Mouse (Mus musculus): ENCODE measurements around the gene Fbxo9. TPM values are rescaled to one million over a fixed set of nuclear protein-coding genes. Genes with fewer than 3 reads are reported as not detected.

Fbxo9 gene
- polyA plus RNA-seq, 1 experiment from 2014 or later = 72.5 TPM

DNA sequence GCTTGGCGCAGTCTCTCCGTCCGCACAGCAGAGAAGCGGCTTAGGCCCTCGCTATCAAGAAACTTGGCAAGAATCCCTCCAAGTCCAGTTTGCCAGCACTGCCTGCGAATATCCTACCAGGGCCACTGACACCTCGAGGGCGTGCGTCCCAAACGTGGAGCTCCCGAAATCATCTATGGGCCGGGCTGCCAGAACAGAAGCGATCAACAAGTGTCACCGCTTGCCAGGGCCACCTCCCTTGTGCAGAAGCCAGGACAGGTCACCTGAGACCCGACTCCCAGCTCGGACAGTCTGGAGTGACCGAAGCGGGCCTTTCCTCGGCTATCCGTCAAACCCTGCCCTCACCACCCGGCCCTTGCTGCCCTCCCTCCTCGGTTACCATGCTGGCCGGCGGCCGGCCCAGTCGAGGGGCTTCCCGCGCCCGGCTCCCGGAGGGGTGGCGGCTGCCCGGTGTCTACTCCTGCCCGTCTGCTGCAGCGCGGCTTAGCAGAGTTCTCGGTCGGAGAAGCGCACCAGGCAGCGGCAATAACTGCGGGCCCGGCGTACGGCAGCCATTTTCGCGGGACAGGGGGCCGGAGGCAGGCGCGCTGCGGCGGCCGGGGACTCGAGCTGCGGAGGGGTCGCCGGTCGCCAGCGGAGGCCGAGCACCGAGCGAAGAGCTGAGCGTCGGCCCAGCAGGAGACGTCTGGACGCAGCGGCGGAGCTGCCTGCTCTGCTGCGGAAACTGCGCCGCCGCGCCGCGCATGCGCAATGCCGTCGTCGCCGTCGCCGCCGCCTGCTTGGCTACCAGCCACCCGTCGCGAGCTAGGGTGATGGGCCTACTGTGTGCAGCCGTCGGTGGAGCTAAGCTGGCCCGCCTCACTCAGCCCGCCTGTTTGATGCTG is 711 bp downstream of the Fbxo9 start:
- Histone ChIP-seq H3K9ac (peak overlapping the region; percentile 100), H3K36me3 (peaks cover 19% of the 10 kb centered on the region), H3K4me2 (peak overlapping the region; percentile 96), H3K4me3 (replicated peaks) (peak overlapping the region; percentile 99), H3K4me1 (replicated peaks) (peaks cover 61% of the 10 kb centered on the region), H3K9me3 (replicated peaks) (no peaks in the 10 kb centered on the region), H3K27me3 (no peaks in the 10 kb centered on the region), H3K27ac (peak overlapping the region; percentile 99)
- DNase-seq (peak; percentile 81), ATAC-seq (ENCODE audit: low read depth) (peak; percentile 70)
- under 1% methylated on average over 88 of the region's 88 CpGs for WGBS (ENCODE audit: insufficient replicate concordance)

DNA sequence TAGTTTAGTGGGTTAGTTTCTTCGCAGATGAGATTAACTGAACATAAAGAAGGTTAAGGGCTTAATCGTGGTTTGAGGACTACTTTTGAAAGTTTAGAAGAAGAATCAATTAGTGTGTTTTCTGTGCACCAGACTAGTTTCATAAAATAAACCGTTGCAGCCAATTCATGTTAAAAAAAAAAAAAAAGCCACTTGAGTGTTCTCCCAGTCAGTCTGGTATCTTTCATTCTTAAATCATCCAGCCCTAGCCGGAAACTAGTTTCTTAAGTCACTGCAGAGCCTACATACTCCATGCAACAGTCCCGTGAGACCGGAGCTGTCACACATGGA is 1.3 kb downstream of the Fbxo9 start:
- Histone ChIP-seq H3K27ac (peak overlapping the region; percentile 99), H3K27me3 (no peaks in the 10 kb centered on the region), H3K4me3 (replicated peaks) (peak overlapping the region; percentile 99), H3K9ac (peak overlapping the region; percentile 100), H3K4me2 (peak overlapping the region; percentile 96), H3K9me3 (replicated peaks) (no peaks in the 10 kb centered on the region), H3K36me3 (peaks cover 25% of the 10 kb centered on the region), H3K4me1 (replicated peaks) (peaks cover 59% of the 10 kb centered on the region)
- DNase-seq (no peak), ATAC-seq (ENCODE audit: low read depth) (no peak)
- 10% methylated on average over 6 of the region's 6 CpGs for WGBS (ENCODE audit: insufficient replicate concordance)

DNA sequence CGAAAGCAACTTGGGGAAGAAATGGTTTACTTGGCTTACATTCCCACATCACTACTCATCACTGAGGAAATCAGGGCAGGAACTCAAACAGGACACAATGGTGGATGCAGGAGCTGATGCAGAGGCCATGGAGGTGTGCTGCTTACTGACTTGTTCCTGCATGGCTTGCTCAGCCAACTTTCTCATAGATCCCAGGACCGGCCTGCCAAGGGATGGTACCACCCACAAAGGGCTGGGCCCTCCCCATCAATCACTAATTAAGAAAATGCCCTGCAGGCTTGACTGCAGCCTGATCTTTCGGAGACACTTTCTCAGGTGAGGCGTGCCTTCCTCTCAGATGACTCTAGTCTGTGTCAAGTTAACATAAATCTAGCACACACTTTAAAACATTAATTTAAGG is 2.0 kb downstream of the Fbxo9 start:
- H3K27me3 ChIP-seq = no peaks in the 10 kb centered on the region
- WGBS (ENCODE audit: insufficient replicate concordance) = 64% methylated on average over 4 of the region's 4 CpGs
- H3K9me3 ChIP-seq (replicated peaks) = no peaks in the 10 kb centered on the region
- H3K36me3 ChIP-seq = peaks cover 29% of the 10 kb centered on the region
- H3K4me3 ChIP-seq (replicated peaks) = peak overlapping the region; percentile 99
- ATAC-seq (ENCODE audit: low read depth) (no peak), DNase-seq (peak; percentile 37)
- H3K4me2 ChIP-seq = peak overlapping the region; percentile 96
- H3K9ac ChIP-seq = peak overlapping the region; percentile 100
- H3K4me1 ChIP-seq (replicated peaks) = peaks cover 59% of the 10 kb centered on the region
- H3K27ac ChIP-seq = peak overlapping the region; percentile 99

DNA sequence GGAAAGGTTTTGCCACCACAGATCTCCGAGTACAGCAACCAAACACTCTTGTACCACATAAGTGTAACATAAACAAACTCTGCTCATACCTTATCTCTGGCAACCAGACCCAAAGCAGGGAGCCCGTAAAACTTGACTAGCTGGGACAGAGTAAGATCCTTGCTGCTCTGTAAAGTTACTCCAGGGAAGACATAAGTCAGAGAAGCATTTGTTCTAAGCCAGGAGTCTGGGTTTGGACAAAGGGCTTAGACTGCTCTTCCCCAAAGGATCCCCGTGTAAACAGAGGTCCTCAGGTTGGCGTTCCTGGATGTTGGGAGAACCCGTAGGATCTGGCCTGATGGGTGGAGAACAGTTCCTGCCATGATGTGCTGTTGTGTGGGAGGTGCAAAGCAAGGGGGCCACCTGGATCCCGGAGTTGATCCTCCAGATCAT is 3.3 kb downstream of the Fbxo9 start:
- H3K4me3 ChIP-seq (replicated peaks) = peak overlapping the region; percentile 99
- H3K27me3 ChIP-seq = no peaks in the 10 kb centered on the region
- peaks cover 42% of the 10 kb centered on the region for H3K36me3 ChIP-seq
- DNase-seq = peak; percentile 72
- H3K9ac ChIP-seq = peak overlapping the region; percentile 100
- H3K27ac ChIP-seq = peak overlapping the region; percentile 99
- H3K9me3 ChIP-seq (replicated peaks) = no peaks in the 10 kb centered on the region
- peaks cover 66% of the 10 kb centered on the region for H3K4me1 ChIP-seq (replicated peaks)
- WGBS (ENCODE audit: insufficient replicate concordance) = 14% methylated on average over 6 of the region's 6 CpGs
- H3K4me2 ChIP-seq = peak overlapping the region; percentile 96
- ATAC-seq (ENCODE audit: low read depth) = peak; percentile 83

DNA sequence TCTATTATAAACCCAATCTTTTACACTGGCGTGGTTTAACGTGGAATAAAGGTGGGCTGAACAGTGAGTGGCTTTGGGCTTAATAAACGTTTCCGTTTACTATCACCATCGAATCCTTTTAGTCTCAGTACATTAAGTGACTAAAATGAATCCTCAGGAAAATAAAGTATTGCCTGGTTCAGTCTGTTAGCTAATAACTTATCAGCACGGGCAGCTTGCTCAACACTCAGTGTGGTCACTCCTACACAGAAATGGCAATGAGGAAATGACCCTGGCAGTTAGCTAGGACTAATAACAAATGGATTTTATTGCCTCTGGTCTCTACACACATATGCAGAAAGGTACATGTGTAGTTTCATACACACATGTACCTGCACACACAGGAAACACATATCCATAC is 3.9 kb downstream of the Fbxo9 start:
- Histone ChIP-seq H3K27ac (peak overlapping the region; percentile 99), H3K36me3 (peaks cover 47% of the 10 kb centered on the region), H3K4me1 (replicated peaks) (peaks cover 65% of the 10 kb centered on the region), H3K27me3 (no peaks in the 10 kb centered on the region), H3K4me2 (peak overlapping the region; percentile 96), H3K9me3 (replicated peaks) (no peaks in the 10 kb centered on the region), H3K4me3 (replicated peaks) (peak overlapping the region; percentile 99), H3K9ac (peak overlapping the region; percentile 100)
- DNase-seq (peak; percentile 43), ATAC-seq (ENCODE audit: low read depth) (peak; percentile 34)
- 18% methylated on average over 6 of the region's 6 CpGs for WGBS (ENCODE audit: insufficient replicate concordance)

DNA sequence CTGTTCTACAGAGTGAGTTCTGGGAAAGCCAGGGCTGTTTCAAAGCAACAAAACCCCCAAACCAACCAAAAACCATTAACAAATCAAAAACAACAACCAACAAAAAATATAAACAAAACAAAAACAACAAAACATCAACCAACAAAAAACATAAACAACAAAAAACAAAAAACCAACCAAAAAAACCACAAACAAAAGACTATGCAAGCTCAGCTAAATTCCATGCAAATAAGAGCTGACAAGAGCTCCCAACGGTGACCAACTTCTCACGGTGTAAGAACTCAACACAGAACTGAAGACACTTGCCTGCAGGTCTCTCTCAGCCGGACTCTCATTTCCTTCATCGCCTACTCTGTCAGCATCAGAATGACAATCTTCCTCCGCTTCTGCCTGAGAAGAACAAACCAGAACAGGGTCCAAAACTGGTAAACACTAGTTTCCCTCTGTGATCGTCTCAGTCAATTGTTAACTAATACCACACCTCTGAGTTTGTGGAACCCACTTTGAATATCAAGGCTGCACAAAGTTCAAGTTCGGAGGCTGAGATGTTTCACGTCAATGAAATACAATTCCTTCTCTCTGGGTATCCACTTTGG is 4.8 kb downstream of the Fbxo9 start:
- Histone ChIP-seq H3K27ac (peak overlapping the region; percentile 99), H3K9me3 (replicated peaks) (no peaks in the 10 kb centered on the region), H3K4me1 (replicated peaks) (peaks cover 57% of the 10 kb centered on the region)

DNA sequence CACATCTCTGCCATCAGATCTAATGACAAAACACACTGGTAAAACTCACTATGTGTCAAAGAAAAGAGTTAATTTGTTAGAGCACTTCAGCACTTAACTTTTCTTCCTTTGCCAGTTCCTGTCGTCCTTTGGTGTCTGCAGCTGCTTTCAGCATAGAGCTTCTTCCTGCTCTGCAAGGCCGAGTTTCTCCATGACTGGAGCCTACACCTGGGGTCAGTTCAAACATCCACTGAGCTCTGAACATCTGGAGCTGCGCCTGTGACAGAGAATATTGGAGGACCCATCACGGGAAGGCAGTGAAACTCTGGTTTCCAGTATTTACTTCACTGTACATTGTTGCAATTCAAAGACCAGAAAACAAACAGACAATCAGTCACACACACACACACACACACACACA is 7.4 kb downstream of the Fbxo9 start:
- DNase-seq = no peak
- Histone ChIP-seq H3K9ac (no peak overlapping the region), H3K9me3 (replicated peaks) (peaks cover 6% of the 10 kb centered on the region), H3K4me2 (no peak overlapping the region), H3K27me3 (no peaks in the 10 kb centered on the region), H3K36me3 (peaks cover 79% of the 10 kb centered on the region), H3K27ac (peak overlapping the region; percentile 26), H3K4me1 (replicated peaks) (peaks cover 46% of the 10 kb centered on the region), H3K4me3 (replicated peaks) (no peak overlapping the region)
- ATAC-seq (ENCODE audit: low read depth) = no peak
- 42% methylated on average over 4 of the region's 4 CpGs for WGBS (ENCODE audit: insufficient replicate concordance)

More for the DNA sequence above, 4.8 kb downstream of the Fbxo9 start:
- DNase-seq (no peak), ATAC-seq (ENCODE audit: low read depth) (no peak)
- 75% methylated on average over 8 of the region's 8 CpGs for WGBS (ENCODE audit: insufficient replicate concordance)
- Histone ChIP-seq H3K9ac (peak overlapping the region; percentile 100), H3K4me2 (peak overlapping the region; percentile 96), H3K4me3 (replicated peaks) (peak overlapping the region; percentile 99), H3K36me3 (peaks cover 56% of the 10 kb centered on the region), H3K27me3 (no peaks in the 10 kb centered on the region)

DNA sequence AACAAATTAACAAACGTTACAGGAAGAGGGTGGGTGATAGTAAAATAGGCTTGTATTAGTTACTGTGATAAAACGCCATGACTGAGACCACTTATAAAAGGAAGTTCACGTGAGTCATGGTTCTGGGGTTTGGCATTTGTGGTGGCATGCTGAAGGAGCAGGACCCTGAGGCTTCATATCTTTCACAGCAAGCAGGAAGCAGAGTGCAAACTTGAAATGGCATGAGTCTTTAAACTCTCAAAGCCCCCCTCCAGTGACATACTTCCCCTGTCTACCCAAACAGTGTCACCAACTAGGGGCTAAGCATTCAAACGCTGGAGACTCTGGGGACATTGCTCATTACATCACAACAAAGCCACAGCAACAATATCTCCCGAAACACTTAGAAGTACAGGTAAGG is 7.9 kb downstream of the Fbxo9 start:
- Histone ChIP-seq H3K27me3 (no peaks in the 10 kb centered on the region), H3K4me1 (replicated peaks) (peaks cover 41% of the 10 kb centered on the region), H3K4me2 (no peak overlapping the region), H3K9me3 (replicated peaks) (peaks cover 7% of the 10 kb centered on the region), H3K27ac (peak overlapping the region; percentile 26), H3K36me3 (peaks cover 83% of the 10 kb centered on the region), H3K4me3 (replicated peaks) (no peak overlapping the region), H3K9ac (no peak overlapping the region)
- ATAC-seq (ENCODE audit: low read depth) (no peak), DNase-seq (no peak)
- WGBS (ENCODE audit: insufficient replicate concordance) = 29% methylated on average over 5 of the region's 5 CpGs

DNA sequence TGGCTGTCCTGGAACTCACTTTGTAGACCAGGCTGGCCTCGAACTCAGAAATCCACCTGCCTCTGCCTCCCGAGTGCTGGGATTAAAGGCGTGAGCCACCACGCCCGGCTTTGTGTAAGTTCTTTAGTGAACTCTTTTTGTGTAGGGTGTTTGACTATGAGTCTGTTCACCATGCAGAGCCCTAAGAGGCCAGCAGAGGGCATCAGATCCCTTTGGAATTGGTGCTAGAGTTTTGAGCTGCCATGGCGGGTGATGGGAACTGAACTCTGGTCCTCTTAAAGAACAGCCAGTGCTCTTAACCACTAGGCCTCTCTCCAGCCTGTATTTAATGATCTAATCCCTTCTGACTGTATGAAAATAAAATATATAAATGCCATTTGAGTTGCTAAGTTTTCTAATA is 12.5 kb downstream of the Fbxo9 start:
- Histone ChIP-seq H3K4me3 (replicated peaks) (no peak overlapping the region), H3K4me2 (no peak overlapping the region), H3K4me1 (replicated peaks) (0 out of 2 replicates have a peak, but pooled peaks cover 6% of the 10 kb centered on the region), H3K27ac (no peak overlapping the region), H3K36me3 (peaks cover 98% of the 10 kb centered on the region), H3K9me3 (replicated peaks) (peaks cover 7% of the 10 kb centered on the region), H3K9ac (no peak overlapping the region), H3K27me3 (no peaks in the 10 kb centered on the region)
- WGBS (ENCODE audit: insufficient replicate concordance) = 90% methylated on average over 6 of the region's 6 CpGs
- DNase-seq (no peak), ATAC-seq (ENCODE audit: low read depth) (no peak)

DNA sequence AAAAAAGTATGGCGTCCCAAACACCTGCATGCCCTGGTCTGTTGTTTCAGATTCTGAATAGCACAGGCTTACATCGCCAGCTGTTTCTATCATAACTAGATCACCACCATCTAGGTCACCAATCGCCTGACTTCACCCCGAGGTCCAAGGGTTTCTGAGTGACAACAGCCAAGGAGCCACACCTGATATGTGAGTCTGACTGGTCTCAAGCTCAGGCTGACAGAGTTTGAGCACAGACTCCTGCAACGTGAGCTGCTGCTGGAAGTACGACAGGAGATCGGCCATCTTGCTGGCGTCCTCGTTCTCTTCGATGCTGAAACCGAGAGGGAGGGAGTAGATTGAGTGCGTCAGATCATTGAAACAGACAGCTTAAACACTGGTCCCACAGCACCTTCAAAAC is 13.2 kb downstream of the Fbxo9 start:
- no peak for ATAC-seq (ENCODE audit: low read depth)
- 90% methylated on average over 12 of the region's 12 CpGs for WGBS (ENCODE audit: insufficient replicate concordance)
- H3K9ac ChIP-seq = no peak overlapping the region
- peaks cover 96% of the 10 kb centered on the region for H3K36me3 ChIP-seq
- no peak for DNase-seq
- H3K9me3 ChIP-seq (replicated peaks) = peaks cover 7% of the 10 kb centered on the region
- no peaks in the 10 kb centered on the region for H3K27me3 ChIP-seq
- no peak overlapping the region for H3K4me2 ChIP-seq
- H3K27ac ChIP-seq = no peak overlapping the region
- H3K4me3 ChIP-seq (replicated peaks) = no peak overlapping the region
- H3K4me1 ChIP-seq (replicated peaks) = no peaks in the 10 kb centered on the region

DNA sequence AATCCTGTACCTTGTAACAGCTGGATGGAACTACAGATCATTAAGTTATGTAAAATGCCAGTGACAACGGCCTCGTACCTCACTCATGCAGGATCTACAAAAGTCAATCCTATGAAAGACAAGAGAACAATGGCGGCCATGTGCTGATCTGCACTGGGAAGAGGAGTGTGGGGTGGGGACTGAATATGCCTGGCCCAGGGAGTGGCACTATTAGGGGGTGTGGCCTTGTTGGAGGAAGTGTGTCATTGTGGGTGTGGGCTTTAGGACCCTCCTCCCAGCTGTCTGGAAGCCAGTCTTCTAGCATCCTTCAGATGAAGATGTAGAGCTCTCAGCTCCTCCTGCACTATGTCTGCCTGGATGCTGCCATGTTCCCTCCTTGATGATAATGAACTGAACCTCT is 18.3 kb downstream of the Fbxo9 start:
- H3K36me3 ChIP-seq = peaks cover 96% of the 10 kb centered on the region
- no peaks in the 10 kb centered on the region for H3K4me1 ChIP-seq (replicated peaks)
- 90% methylated on average over 3 of the region's 3 CpGs for WGBS (ENCODE audit: insufficient replicate concordance)
- no peak overlapping the region for H3K9ac ChIP-seq
- ATAC-seq (ENCODE audit: low read depth) (peak; percentile 37; the same call in 1 of the 2 replicates), DNase-seq (no peak)
- H3K4me2 ChIP-seq = no peak overlapping the region
- H3K27me3 ChIP-seq = no peaks in the 10 kb centered on the region
- H3K27ac ChIP-seq = no peak overlapping the region
- H3K9me3 ChIP-seq (replicated peaks) = no peaks in the 10 kb centered on the region
- H3K4me3 ChIP-seq (replicated peaks) = no peak overlapping the region
